Mouse (Mus musculus): ENCODE measurements at regions not wholly inside any gene's neighbourhood (a gene's known extent, or its start where the extent isn't known, plus 50 kb on each side); places are given as distances from the start of the nearest gene placed in this dataset.
A peak's percentile ranks its signal among the peaks of the same experiment; 100 is the strongest.

GRCm38 (mm10) chr15:62903047-62903822, 941.7 kb downstream of the Gsdmc2 start:
- Histone ChIP-seq H3K9me3 (replicated peaks; ENCODE audit: control insufficient read depth, low read length) (no peaks in the 10 kb centered on the region), H3K4me3 (ENCODE audit: low read depth, low read length) (no peak overlapping the region), H3K36me3 (replicated peaks; ENCODE audit: control insufficient read depth, insufficient read depth, low read depth, low read length) (no peaks in the 10 kb centered on the region), H3K4me1 (ENCODE audit: control insufficient read depth, insufficient read depth, low read length) (no peaks in the 10 kb centered on the region), H3K4me2 (ENCODE audit: low read depth, low read length) (no peak overlapping the region), H3K9ac (replicated peaks; ENCODE audit: low read length) (no peak overlapping the region), H3K27ac (replicated peaks; ENCODE audit: low read depth, low read length) (no peak overlapping the region), H3K27me3 (ENCODE audit: control insufficient read depth, insufficient read depth, low read length) (no peaks in the 10 kb centered on the region)
- DNase-seq (ENCODE audit: low spot score) (peak; percentile 61), ATAC-seq (replicated peaks; ENCODE audit: insufficient number of reproducible peaks, low FRiP score, low TSS enrichment, low read depth) (peak; percentile 62)
- 40% methylated on average over 17 of the region's 17 CpGs for WGBS

DNA sequence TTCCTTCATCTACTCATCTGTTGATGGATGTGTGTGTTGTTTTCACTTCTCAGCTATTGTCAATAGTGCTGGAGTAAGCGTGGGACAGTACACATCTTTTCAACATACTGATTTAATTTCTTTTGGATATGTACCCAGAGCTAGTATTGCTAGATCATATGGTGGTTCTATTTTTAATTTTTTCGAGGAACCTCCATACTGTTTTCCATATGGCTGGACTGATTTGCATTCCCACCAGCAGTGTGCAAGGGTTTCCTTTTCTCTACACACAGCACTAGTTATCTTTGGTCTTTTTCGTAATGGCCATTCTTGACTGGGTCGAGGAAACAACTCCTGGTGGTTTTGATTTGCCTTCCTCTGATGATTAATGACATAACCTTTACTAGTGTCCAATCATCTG, 943.0 kb downstream of the Gsdmc2 start:
- Histone ChIP-seq H3K4me3 (ENCODE audit: low read depth, low read length) (no peak overlapping the region), H3K4me2 (ENCODE audit: low read depth, low read length) (no peak overlapping the region), H3K27me3 (ENCODE audit: control insufficient read depth, insufficient read depth, low read length) (no peaks in the 10 kb centered on the region), H3K9me3 (replicated peaks; ENCODE audit: control insufficient read depth, low read length) (no peaks in the 10 kb centered on the region), H3K36me3 (replicated peaks; ENCODE audit: control insufficient read depth, insufficient read depth, low read depth, low read length) (no peaks in the 10 kb centered on the region), H3K9ac (replicated peaks; ENCODE audit: low read length) (no peak overlapping the region), H3K4me1 (ENCODE audit: control insufficient read depth, insufficient read depth, low read length) (no peaks in the 10 kb centered on the region), H3K27ac (replicated peaks; ENCODE audit: low read depth, low read length) (no peak overlapping the region)
- 79% methylated on average over 4 of the region's 4 CpGs for WGBS
- DNase-seq (ENCODE audit: low spot score), result no peak
- no peak for ATAC-seq (replicated peaks; ENCODE audit: insufficient number of reproducible peaks, low FRiP score, low TSS enrichment, low read depth)

DNA sequence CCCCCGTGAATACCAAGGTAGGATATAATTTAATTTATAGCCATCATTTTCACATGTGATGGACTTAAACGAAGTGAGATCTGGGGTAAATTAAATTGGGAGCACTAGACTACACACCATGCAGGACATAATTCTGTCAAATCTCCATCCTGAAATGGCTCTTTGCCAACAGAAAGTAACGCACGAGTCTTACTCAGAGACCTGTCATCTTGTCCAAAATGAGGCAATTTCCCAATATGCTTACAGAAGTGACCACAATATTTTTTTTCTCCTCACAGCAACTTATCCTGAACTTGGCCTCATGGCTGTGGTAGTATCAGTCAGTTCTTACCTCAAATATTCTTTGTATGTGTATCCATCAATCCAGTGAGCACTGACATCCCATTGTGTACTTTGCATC, 955.2 kb downstream of the Gsdmc2 start:
- Histone ChIP-seq H3K9me3 (replicated peaks; ENCODE audit: control insufficient read depth, low read length) (no peaks in the 10 kb centered on the region), H3K27ac (replicated peaks; ENCODE audit: low read depth, low read length) (no peak overlapping the region), H3K9ac (replicated peaks; ENCODE audit: low read length) (no peak overlapping the region), H3K27me3 (ENCODE audit: control insufficient read depth, insufficient read depth, low read length) (no peaks in the 10 kb centered on the region), H3K4me3 (ENCODE audit: low read depth, low read length) (no peak overlapping the region), H3K36me3 (replicated peaks; ENCODE audit: control insufficient read depth, insufficient read depth, low read depth, low read length) (no peaks in the 10 kb centered on the region), H3K4me2 (ENCODE audit: low read depth, low read length) (no peak overlapping the region), H3K4me1 (ENCODE audit: control insufficient read depth, insufficient read depth, low read length) (no peaks in the 10 kb centered on the region)
- 79% methylated on average over 4 of the region's 4 CpGs for WGBS
- ATAC-seq (replicated peaks; ENCODE audit: insufficient number of reproducible peaks, low FRiP score, low TSS enrichment, low read depth) (no peak), DNase-seq (ENCODE audit: low spot score) (no peak)

DNA sequence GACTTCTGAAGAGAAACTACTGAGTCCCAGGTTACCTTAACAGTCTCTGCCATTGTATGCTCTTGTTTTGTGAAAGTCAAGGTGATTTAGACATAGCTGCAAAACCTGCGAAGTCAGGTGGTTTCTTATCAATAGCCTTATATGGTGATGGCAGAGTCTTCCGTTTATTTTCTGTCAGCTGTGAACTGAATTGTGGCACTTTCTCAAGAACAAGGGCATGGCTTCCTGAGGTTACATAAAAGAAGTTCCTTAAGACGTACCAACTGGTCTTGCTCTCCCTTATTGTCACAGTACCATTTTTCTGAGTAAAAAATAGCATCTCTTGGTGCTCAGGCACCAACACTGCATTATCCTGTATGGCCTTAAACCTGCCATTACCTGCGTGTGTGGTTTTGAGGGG, 959.6 kb downstream of the Gsdmc2 start:
- no peaks in the 10 kb centered on the region for H3K4me1 ChIP-seq (ENCODE audit: control insufficient read depth, insufficient read depth, low read length)
- DNase-seq (ENCODE audit: low spot score), result no peak
- H3K27ac ChIP-seq (replicated peaks; ENCODE audit: low read depth, low read length), result no peak overlapping the region
- H3K4me3 ChIP-seq (ENCODE audit: low read depth, low read length), result no peak overlapping the region
- no peaks in the 10 kb centered on the region for H3K27me3 ChIP-seq (ENCODE audit: control insufficient read depth, insufficient read depth, low read length)
- WGBS, result 83% methylated on average over 4 of the region's 4 CpGs
- H3K4me2 ChIP-seq (ENCODE audit: low read depth, low read length), result no peak overlapping the region
- no peaks in the 10 kb centered on the region for H3K36me3 ChIP-seq (replicated peaks; ENCODE audit: control insufficient read depth, insufficient read depth, low read depth, low read length)
- no peaks in the 10 kb centered on the region for H3K9me3 ChIP-seq (replicated peaks; ENCODE audit: control insufficient read depth, low read length)
- H3K9ac ChIP-seq (replicated peaks; ENCODE audit: low read length), result no peak overlapping the region
- no peak for ATAC-seq (replicated peaks; ENCODE audit: insufficient number of reproducible peaks, low FRiP score, low TSS enrichment, low read depth)

DNA sequence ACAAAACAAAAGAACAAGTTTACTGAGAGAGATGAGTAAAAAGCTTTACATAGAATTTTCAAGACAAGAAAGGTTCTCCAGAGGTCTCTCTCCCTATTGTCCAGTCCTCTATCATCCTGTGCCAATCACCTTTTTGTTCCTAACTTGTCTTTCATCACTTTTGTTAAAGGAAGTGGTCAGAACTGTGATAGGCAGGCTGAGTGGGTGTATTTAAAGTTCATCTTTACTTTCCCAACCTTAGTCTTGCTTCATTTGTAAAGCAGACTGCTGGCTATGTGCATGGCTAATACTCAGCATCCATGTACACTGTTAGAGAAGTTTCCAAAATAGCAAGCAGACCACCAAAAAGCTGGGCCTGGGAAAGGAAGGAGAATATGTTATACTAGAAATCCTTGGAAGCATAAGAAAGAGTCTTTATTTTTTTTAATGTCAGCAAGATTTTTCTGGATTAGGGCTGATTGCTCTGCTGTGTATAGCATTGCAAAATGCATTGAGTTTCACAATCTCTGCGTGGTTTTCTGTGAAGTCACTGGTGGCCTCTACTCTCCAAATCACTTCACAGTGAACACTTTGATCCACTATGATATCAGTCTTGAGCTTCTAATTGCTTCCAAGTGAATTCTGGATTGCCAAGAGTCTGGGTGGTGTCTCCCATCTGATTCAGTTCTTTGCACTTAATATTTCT, 973.8 kb downstream of the Gsdmc2 start:
- H3K36me3 ChIP-seq (replicated peaks; ENCODE audit: control insufficient read depth, insufficient read depth, low read depth, low read length), result no peaks in the 10 kb centered on the region
- H3K27ac ChIP-seq (replicated peaks; ENCODE audit: low read depth, low read length), result no peak overlapping the region
- no peak for ATAC-seq (replicated peaks; ENCODE audit: insufficient number of reproducible peaks, low FRiP score, low TSS enrichment, low read depth)
- DNase-seq (ENCODE audit: low spot score), result no peak
- H3K4me1 ChIP-seq (ENCODE audit: control insufficient read depth, insufficient read depth, low read length), result no peaks in the 10 kb centered on the region
- H3K4me2 ChIP-seq (ENCODE audit: low read depth, low read length), result no peak overlapping the region
- H3K9me3 ChIP-seq (replicated peaks; ENCODE audit: control insufficient read depth, low read length), result no peaks in the 10 kb centered on the region
- H3K27me3 ChIP-seq (ENCODE audit: control insufficient read depth, insufficient read depth, low read length), result no peaks in the 10 kb centered on the region
- 84% methylated on average over 1 of the region's 1 CpGs for WGBS
- H3K4me3 ChIP-seq (ENCODE audit: low read depth, low read length), result no peak overlapping the region
- no peak overlapping the region for H3K9ac ChIP-seq (replicated peaks; ENCODE audit: low read length)

DNA sequence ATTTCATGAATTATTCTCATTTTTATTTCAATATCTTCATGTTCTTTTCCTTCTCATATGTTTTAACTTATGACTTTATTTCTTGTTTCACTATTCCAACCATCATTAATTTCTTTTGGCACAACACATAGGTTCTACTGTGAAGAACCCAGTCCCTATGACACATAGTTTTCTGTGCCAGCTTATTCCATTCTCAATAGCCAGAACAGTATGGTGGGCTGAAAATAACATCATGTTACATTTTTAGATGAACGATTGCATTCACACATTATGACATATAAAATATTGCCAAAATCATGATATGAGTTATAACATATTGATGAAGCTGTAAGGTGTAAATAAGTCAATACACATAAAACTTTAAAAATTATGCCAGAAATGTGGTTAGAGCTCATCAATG, 982.4 kb downstream of the Gsdmc2 start:
- Histone ChIP-seq H3K4me3 (ENCODE audit: low read depth, low read length) (no peak overlapping the region), H3K4me1 (ENCODE audit: control insufficient read depth, insufficient read depth, low read length) (no peaks in the 10 kb centered on the region), H3K27ac (replicated peaks; ENCODE audit: low read depth, low read length) (no peak overlapping the region), H3K9ac (replicated peaks; ENCODE audit: low read length) (no peak overlapping the region), H3K27me3 (ENCODE audit: control insufficient read depth, insufficient read depth, low read length) (no peaks in the 10 kb centered on the region), H3K4me2 (ENCODE audit: low read depth, low read length) (no peak overlapping the region), H3K9me3 (replicated peaks; ENCODE audit: control insufficient read depth, low read length) (no peaks in the 10 kb centered on the region), H3K36me3 (replicated peaks; ENCODE audit: control insufficient read depth, insufficient read depth, low read depth, low read length) (no peaks in the 10 kb centered on the region)
- no peak for ATAC-seq (replicated peaks; ENCODE audit: insufficient number of reproducible peaks, low FRiP score, low TSS enrichment, low read depth)
- no peak for DNase-seq (ENCODE audit: low spot score)
- WGBS, result 88% methylated on average over 1 of the region's 1 CpGs

- H3K4me3 ChIP-seq (ENCODE audit: low read depth, low read length), result no peak overlapping the region
- no peak overlapping the region for H3K4me2 ChIP-seq (ENCODE audit: low read depth, low read length)
- no peaks in the 10 kb centered on the region for H3K27me3 ChIP-seq (ENCODE audit: control insufficient read depth, insufficient read depth, low read length)
- H3K9ac ChIP-seq (replicated peaks; ENCODE audit: low read length), result no peak overlapping the region
- H3K4me1 ChIP-seq (ENCODE audit: control insufficient read depth, insufficient read depth, low read length), result no peaks in the 10 kb centered on the region
- no peaks in the 10 kb centered on the region for H3K36me3 ChIP-seq (replicated peaks; ENCODE audit: control insufficient read depth, insufficient read depth, low read depth, low read length)
- no peak for DNase-seq (ENCODE audit: low spot score)
- ATAC-seq (replicated peaks; ENCODE audit: insufficient number of reproducible peaks, low FRiP score, low TSS enrichment, low read depth), result no peak
- H3K9me3 ChIP-seq (replicated peaks; ENCODE audit: control insufficient read depth, low read length), result no peaks in the 10 kb centered on the region
- H3K27ac ChIP-seq (replicated peaks; ENCODE audit: low read depth, low read length), result no peak overlapping the region
These were observed 983.6 kb downstream of the Gsdmc2 start for GRCm38 (mm10) chr15:62861422-62861821.

DNA sequence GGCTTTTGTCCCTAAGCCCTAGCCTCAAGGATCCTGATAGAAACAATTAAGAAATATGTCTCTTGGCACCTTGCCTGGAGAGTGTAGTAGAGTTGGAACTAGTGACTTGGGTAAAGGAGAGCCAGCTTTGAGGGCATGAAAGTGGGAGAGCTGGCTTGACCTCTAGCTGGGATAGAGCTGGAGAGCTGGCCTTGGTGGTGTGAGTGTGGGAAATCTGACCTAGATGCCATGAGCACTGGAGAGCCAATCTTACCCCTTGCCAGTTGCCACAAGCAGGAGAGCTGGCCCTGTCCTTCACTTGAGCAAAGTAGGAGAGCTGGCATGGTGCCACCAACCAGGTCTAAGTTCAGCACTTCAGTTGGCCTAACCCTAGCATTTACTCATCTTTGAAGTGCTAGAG, 995.7 kb downstream of the Gsdmc2 start:
- Histone ChIP-seq H3K27me3 (ENCODE audit: control insufficient read depth, insufficient read depth, low read length) (no peaks in the 10 kb centered on the region), H3K36me3 (replicated peaks; ENCODE audit: control insufficient read depth, insufficient read depth, low read depth, low read length) (no peaks in the 10 kb centered on the region), H3K27ac (replicated peaks; ENCODE audit: low read depth, low read length) (no peak overlapping the region), H3K4me2 (ENCODE audit: low read depth, low read length) (no peak overlapping the region), H3K4me1 (ENCODE audit: control insufficient read depth, insufficient read depth, low read length) (no peaks in the 10 kb centered on the region), H3K4me3 (ENCODE audit: low read depth, low read length) (no peak overlapping the region), H3K9ac (replicated peaks; ENCODE audit: low read length) (no peak overlapping the region), H3K9me3 (replicated peaks; ENCODE audit: control insufficient read depth, low read length) (no peaks in the 10 kb centered on the region)
- ATAC-seq (replicated peaks; ENCODE audit: insufficient number of reproducible peaks, low FRiP score, low TSS enrichment, low read depth), result no peak
- DNase-seq (ENCODE audit: low spot score), result no peak

Data from embryonic facial prominence, embryonic 11.5 days (tissue).